Comparison of ENCODE assay signal across 8 mouse cellular contexts in genomic region chr3:104682671-104683504, GRCm38 (mm10). TPM values are rescaled to one million over a fixed set of nuclear protein-coding genes. Genes with fewer than 3 reads are reported as not detected.
DNase-seq lines count a peak whose midpoint lies in the region; ATAC-seq and TF ChIP-seq lines count a peak whose summit lies in the region.

No protein-coding gene starts in this region.

- H3K4me2 ChIP-seq in lung, embryonic 14.5 days = no peak overlapping the region

- peak; percentile 80 for ATAC-seq in CD4-positive, CD25-positive, alpha-beta regulatory T cell, adult 4 months
- peak; percentile 66 for ATAC-seq in activated CD4-positive, CD25-positive, alpha-beta regulatory T cell, adult 4 months
- ATAC-seq in lung, embryonic 14.5 days (ENCODE audit: insufficient read depth) = peak; percentile 73; the same call in 1 of the 2 replicates

- intact Hi-C loops in heart, postnatal 10 days (cut with DNase I) = loop anchor here (1.0 to 5.0 kb wide), 3 partner anchors 142 to 236 kb away; no protein-coding TSS in a partner anchor

- DNase-seq in embryo, embryonic 11 days = peak; percentile 80
- DNase-seq in heart, postnatal 10 days = peak; percentile 66 to 80
- peak; percentile 61 to 65 for DNase-seq in kidney, postnatal 25 days
- peak; percentile 87 for DNase-seq in lung, embryonic 14.5 days
- DNase-seq in ovary, postnatal 14 days (ENCODE audit: low spot score) = peak; percentile 50
- peak; percentile 73 for DNase-seq in thymus, postnatal 25 days

- no peaks in the 10 kb centered on the region for H3K4me1 ChIP-seq in lung, embryonic 14.5 days (ENCODE audit: insufficient read depth)

- TF ChIP-seq CTCF in lung, embryonic 14.5 days (IDR thresholded peaks at IDR 0.05; ENCODE audit: low read depth) = peak; percentile 90

- WGBS in lung, embryonic 14.5 days = 59% methylated on average over 11 of the region's 11 CpGs

- no peak overlapping the region for H3K27ac ChIP-seq in lung, embryonic 14.5 days (ENCODE audit: low read depth)

- no peaks in the 10 kb centered on the region for H3K9me3 ChIP-seq in lung, embryonic 14.5 days (ENCODE audit: low read depth, low read length)

- no peaks in the 10 kb centered on the region for H3K27me3 ChIP-seq in lung, embryonic 14.5 days (ENCODE audit: insufficient read depth, low read length)

- no peak overlapping the region for H3K4me3 ChIP-seq in lung, embryonic 14.5 days (ENCODE audit: low read depth, low read length)

- no peak overlapping the region for H3K9ac ChIP-seq in lung, embryonic 14.5 days

- H3K36me3 ChIP-seq in lung, embryonic 14.5 days (ENCODE audit: insufficient read depth) = no peaks in the 10 kb centered on the region

RNA-seq across cellular contexts. Expression of gene Slc16a1, which starts 44.4 kb away (rescaled TPM):
- polyA plus RNA-seq in CD4-positive, CD25-positive, alpha-beta regulatory T cell, adult 4 months (2017; shearing (Covaris generic)) = 1 to 10 TPM; 6.0 to 6.6 TPM
- polyA plus RNA-seq in activated CD4-positive, CD25-positive, alpha-beta regulatory T cell, adult 4 months (2017; shearing (Covaris generic)) = 10 to 100 TPM in 1 of 2 experiments, 1 to 10 TPM in 1; 6.7 to 11.2 TPM
- total RNA-seq in heart, postnatal 10 days (2021) = 100 to 1,000 TPM; 173 to 202 TPM
- polyA plus RNA-seq in lung, embryonic 14.5 days (2014; fragmentation: Nextera tagmentation; extraction: Ambion mirVana) = 31.0 and 33.4 TPM in 2 replicates
